Comparison of ENCODE assay signal across 12 mouse cellular contexts in the genomic region with DNA sequence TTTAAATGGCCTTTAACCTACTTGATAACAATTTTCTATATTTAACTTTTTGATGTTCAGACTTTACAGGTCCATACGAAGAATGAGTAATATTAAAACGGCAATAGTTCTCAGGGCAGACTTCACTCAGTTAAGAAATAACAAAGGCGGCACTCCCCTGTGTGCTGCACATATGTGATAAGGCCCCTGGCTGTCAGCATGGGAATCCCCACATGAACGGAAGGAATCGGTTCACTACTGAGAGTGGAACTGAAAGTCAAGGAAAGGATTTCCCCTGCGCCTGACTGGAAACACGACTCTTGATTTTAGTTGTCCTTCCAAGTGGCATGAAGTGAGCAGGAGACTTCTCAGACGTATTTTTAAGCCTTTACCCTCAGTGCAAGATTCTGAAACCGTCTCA.
DNase-seq lines count a peak whose midpoint lies in the region; ATAC-seq and TF ChIP-seq lines count a peak whose summit lies in the region.
"Had no signal": no experiment of that assay in that cellular context is flagged by ENCODE, and none has a peak within 500 bp of the region (broad histone marks: within the 10 kb centered on the region; RNA-seq: fewer than 3 reads in every experiment).

No protein-coding gene starts in this region.

- H3K4me1 ChIP-seq in CH12.LX (ENCODE audit: control insufficient read depth in 1 of 2, insufficient read depth in 2 of 2) = peaks cover 32 to 93% of the 10 kb centered on the region in 2 experiments
- H3K4me1 ChIP-seq in forebrain, embryonic 15.5 days = peaks cover 36% of the 10 kb centered on the region
- H3K4me1 ChIP-seq: limb, embryonic 15.5 days had no signal

- peak overlapping the region; percentile 88 for H3K4me2 ChIP-seq in CH12.LX (ENCODE audit: insufficient read depth, low read depth, poor library complexity, severe bottlenecking)
- no peak overlapping the region for H3K4me2 ChIP-seq in forebrain, embryonic 15.5 days (replicated peaks)
- H3K4me2 ChIP-seq: forebrain, embryonic 13.5 days; limb, embryonic 15.5 days had no signal

- 0 out of 2 replicates have a peak overlapping the region, but pooled peaks have one; percentile 53 for H3K9ac ChIP-seq in CH12.LX (ENCODE audit: insufficient read depth, low read depth)
- no peak overlapping the region for H3K9ac ChIP-seq in forebrain, embryonic 15.5 days (replicated peaks)
- H3K9ac ChIP-seq: forebrain, embryonic 13.5 days; limb, embryonic 15.5 days had no signal

- DNase-seq in CD4-positive helper T cell, adult 2 months (ENCODE audit: low read depth, low spot score) = peak; percentile 66
- DNase-seq in CH12.LX (ENCODE audit: extremely low read depth) = peak; percentile 93
- DNase-seq in yolk sac, embryonic 10.5 days (ENCODE audit: low spot score) = no peak
- DNase-seq: cerebellum, adult 9-10 months; kidney, adult 2 months had no signal

- peak; percentile 100 for TF ChIP-seq EP300 in CH12.LX (IDR thresholded peaks at IDR 0.05; ENCODE audit: low read length)

- no peak overlapping the region for H3K4me3 ChIP-seq in CH12.LX (replicated peaks in 1 of 3; ENCODE audit: low read depth in 2 of 3, low read length in 2 of 3, poor library complexity in 1 of 3)
- no peak overlapping the region for H3K4me3 ChIP-seq in forebrain, embryonic 15.5 days
- H3K4me3 ChIP-seq: forebrain, embryonic 13.5 days; limb, embryonic 15.5 days had no signal

- no peaks in the 10 kb centered on the region for H3K27me3 ChIP-seq in CH12.LX (replicated peaks)
- no peaks in the 10 kb centered on the region for H3K27me3 ChIP-seq in forebrain, embryonic 15.5 days
- H3K27me3 ChIP-seq: forebrain, embryonic 13.5 days; limb, embryonic 15.5 days had no signal

- in situ Hi-C loops in CH12.LX (cut with MboI; ENCODE audit: low pct_ligation_motif_present, low pct_unique_long_range_greater_than_20kb, low sequenced_read_pairs) = no loop called here

- H3K79me2 ChIP-seq in CH12.LX (replicated peaks; ENCODE audit: control insufficient read depth, extremely low read depth, insufficient read depth, poor library complexity, severe bottlenecking) = peaks cover 4% of the 10 kb centered on the region; the same call in 1 of the 2 replicates

- H3K9me3 ChIP-seq in CH12.LX (replicated peaks; ENCODE audit: low read length) = peaks cover 4% of the 10 kb centered on the region
- no peaks in the 10 kb centered on the region for H3K9me3 ChIP-seq in forebrain, embryonic 15.5 days
- H3K9me3 ChIP-seq: forebrain, embryonic 13.5 days; limb, embryonic 15.5 days had no signal

- H3K27ac ChIP-seq in CH12.LX (ENCODE audit: insufficient read depth, low read depth) = peak overlapping the region; percentile 65; the same call in 1 of the 2 replicates
- H3K27ac ChIP-seq in forebrain, embryonic 15.5 days (replicated peaks) = no peak overlapping the region
- H3K27ac ChIP-seq: forebrain, embryonic 13.5 days; limb, embryonic 15.5 days; macrophage had no signal

- H3K36me3 ChIP-seq in CH12.LX (replicated peaks in 1 of 2; ENCODE audit: control insufficient read depth in 1 of 2, insufficient read depth in 1 of 2, low read length in 1 of 2) = peaks cover 16 to 68% of the 10 kb centered on the region in 2 experiments
- no peaks in the 10 kb centered on the region for H3K36me3 ChIP-seq in forebrain, embryonic 15.5 days
- H3K36me3 ChIP-seq: limb, embryonic 15.5 days had no signal

- TF ChIP-seq CTCF in CH12.LX (conservative IDR thresholded peaks at IDR 0.05 in 1 of 2, IDR thresholded peaks at IDR 0.05 in 1 of 2; ENCODE audit: low read depth in 2 of 2, low read length in 2 of 2) = no peak

- ATAC-seq in hematopoietic stem cell, adult 5-6 weeks (replicated peaks in 1 of 2; ENCODE audit: insufficient read depth in 1 of 2, low FRiP score in 2 of 2, low TSS enrichment in 1 of 2, low read depth in 1 of 2, poor library complexity in 2 of 2, severe bottlenecking in 2 of 2) = peak; percentile 42 to 66; a peak in 3 of 4 replicates
- ATAC-seq in megakaryocyte, adult 5-6 weeks (ENCODE audit: poor library complexity, severe bottlenecking) = peak; percentile 56
- ATAC-seq in forebrain, embryonic 15.5 days (replicated peaks) = no peak
- ATAC-seq in frontal cortex, adult (ENCODE audit: low TSS enrichment) = no peak
- ATAC-seq: forebrain, embryonic 13.5 days had no signal

- WGBS in forebrain, embryonic 15.5 days = 85% methylated on average over 9 of the region's 9 CpGs

- TF ChIP-seq RAD21 in CH12.LX (IDR thresholded peaks at IDR 0.05; ENCODE audit: low read depth, low read length) = no peak

- TF ChIP-seq POLR2A in CH12.LX (IDR thresholded peaks at IDR 0.05; ENCODE audit: low read depth, low read length) = no peak

- dilution Hi-C loops in CH12.LX (cut with MboI; ENCODE audit: extremely low pct_ligation_motif_present, extremely low pct_unique_long_range_greater_than_20kb, low sequenced_read_pairs) = no loop called here

TF ChIP-seq in CH12.LX, 34 proteins besides CTCF, POLR2A, EP300 and RAD21:
- peak; percentile 98 for TF ChIP-seq BHLHE40 (IDR thresholded peaks at IDR 0.05; ENCODE audit: low read depth, low read length)
- 0 out of 2 replicates have a peak, but pooled peaks have one; percentile 20 for TF ChIP-seq ELF1 (IDR thresholded peaks at IDR 0.05; ENCODE audit: low read depth, low read length)
- no peak for TF ChIP-seq CHD1 (IDR thresholded peaks at IDR 0.05; ENCODE audit: low read depth, low read length)
- no peak for TF ChIP-seq ZKSCAN1 (IDR thresholded peaks at IDR 0.05; ENCODE audit: borderline replicate concordance, low read depth, low read length)
- no peak; the same call in 1 of the 2 replicates for TF ChIP-seq ZNF384 (IDR thresholded peaks at IDR 0.05; ENCODE audit: low read depth, low read length)
- peak; percentile 88 for TF ChIP-seq JUN (IDR thresholded peaks at IDR 0.05; ENCODE audit: insufficient read depth, low read depth, low read length)
- TF ChIP-seq MAZ (IDR thresholded peaks at IDR 0.05; ENCODE audit: low read depth, low read length) = 0 out of 2 replicates have a peak, but pooled peaks have one; percentile 19
- TF ChIP-seq PAX5 (IDR thresholded peaks at IDR 0.05; ENCODE audit: low read length) = no peak
- TF ChIP-seq TCF12 (IDR thresholded peaks at IDR 0.05; ENCODE audit: low read depth, low read length) = peak; percentile 97
- peak; percentile 75 for TF ChIP-seq MYC (IDR thresholded peaks at IDR 0.05; ENCODE audit: low read depth, low read length)
- peak; percentile 95 for TF ChIP-seq MEF2A (IDR thresholded peaks at IDR 0.05; ENCODE audit: borderline replicate concordance, low read depth, low read length)
- peak; percentile 99 for TF ChIP-seq RCOR1 (conservative IDR thresholded peaks at IDR 0.05; ENCODE audit: low read depth, low read length)
- peak; percentile 43; the same call in 1 of the 2 replicates for TF ChIP-seq ZMIZ1 (IDR thresholded peaks at IDR 0.05; ENCODE audit: low read depth, low read length)
- peak; percentile 67 for TF ChIP-seq MAFK (IDR thresholded peaks at IDR 0.05; ENCODE audit: insufficient replicate concordance, low read length)
- TF ChIP-seq ZC3H11A (IDR thresholded peaks at IDR 0.05; ENCODE audit: low read depth, low read length) = no peak
- TF ChIP-seq HCFC1 (IDR thresholded peaks at IDR 0.05; ENCODE audit: low read depth, low read length) = peak; percentile 42; the same call in 1 of the 2 replicates
- TF ChIP-seq CHD2 (IDR thresholded peaks at IDR 0.05; ENCODE audit: low read length) = peak; percentile 93
- TF ChIP-seq USF2 (conservative IDR thresholded peaks at IDR 0.05; ENCODE audit: low read depth, low read length) = no peak
- 0 out of 2 replicates have a peak, but pooled peaks have one; percentile 55 for TF ChIP-seq KAT2A (IDR thresholded peaks at IDR 0.05; ENCODE audit: insufficient replicate concordance, low read length)
- TF ChIP-seq GABPA (IDR thresholded peaks at IDR 0.05; ENCODE audit: insufficient replicate concordance, low read depth, low read length) = no peak
- TF ChIP-seq POLR2AphosphoS2 (IDR thresholded peaks at IDR 0.05; ENCODE audit: low read depth, low read length) = no peak
- no peak for TF ChIP-seq MAX (IDR thresholded peaks at IDR 0.05; ENCODE audit: low read length)
- no peak for TF ChIP-seq USF1 (IDR thresholded peaks at IDR 0.05; ENCODE audit: low read depth, low read length)
- peak; percentile 56; the same call in 1 of the 2 replicates for TF ChIP-seq MXI1 (IDR thresholded peaks at IDR 0.05; ENCODE audit: low read depth, low read length)
- peak; percentile 84; the same call in 1 of the 2 replicates for TF ChIP-seq SIN3A (IDR thresholded peaks at IDR 0.05; ENCODE audit: low read length)
- no peak for TF ChIP-seq NRF1 (IDR thresholded peaks at IDR 0.05; ENCODE audit: low read depth, low read length)
- TF ChIP-seq IRF4 (IDR thresholded peaks at IDR 0.05; ENCODE audit: low read depth, low read length) = peak; percentile 100
- no peak for TF ChIP-seq NELFE (IDR thresholded peaks at IDR 0.05; ENCODE audit: low read depth, low read length)
- TF ChIP-seq ETS1 (conservative IDR thresholded peaks at IDR 0.05; ENCODE audit: low read depth, low read length) = peak; percentile 99
- peak; percentile 90; the same call in 1 of the 2 replicates for TF ChIP-seq JUND (conservative IDR thresholded peaks at IDR 0.05; ENCODE audit: low read depth, low read length)
- TF ChIP-seq SMC3 (IDR thresholded peaks at IDR 0.05; ENCODE audit: low read depth, low read length) = no peak
- TF ChIP-seq TBP (conservative IDR thresholded peaks at IDR 0.05; ENCODE audit: low read depth, low read length) = 0 out of 2 replicates have a peak, but pooled peaks have one; percentile 37
- TF ChIP-seq UBTF (IDR thresholded peaks at IDR 0.05; ENCODE audit: low read depth, low read length) = no peak
- TF ChIP-seq E2F4 (IDR thresholded peaks at IDR 0.05; ENCODE audit: insufficient replicate concordance, low read depth, low read length) = no peak
TF ChIP-seq in CH12.LX: peak in this region for 19.

Comparison
In these comparisons a context has a peak if more than half of its experiments do, and no peak if none do; other contexts are left out.
1. ATAC-seq: peak in hematopoietic stem cell, adult 5-6 weeks (2 of 2) and megakaryocyte, adult 5-6 weeks (single experiment); none in forebrain, embryonic 15.5 days (single experiment) and frontal cortex, adult (single experiment).